ENCODE assay signal across 8 mouse cellular contexts in genomic region chr5:93043688-93044583, GRCm38 (mm10). TPM values are rescaled to one million over a fixed set of nuclear protein-coding genes. Genes with fewer than 3 reads are reported as not detected.
A peak's percentile ranks its signal among the peaks of the same experiment; 100 is the strongest.
DNase-seq lines count a peak whose midpoint lies in the region; ATAC-seq and TF ChIP-seq lines count a peak whose summit lies in the region.

No protein-coding gene starts in this region.

- peak overlapping the region; percentile 99 for H3K4me2 ChIP-seq in hindbrain, embryonic 16.5 days (ENCODE audit: low read length)
- H3K4me2 ChIP-seq in liver, embryonic 15.5 days, result peak overlapping the region; percentile 60
- peak overlapping the region; percentile 66 for H3K4me2 ChIP-seq in stomach, embryonic 16.5 days (ENCODE audit: low read depth, low read length)

- 2% methylated on average over 68 of the region's 69 CpGs for WGBS in hindbrain, embryonic 16.5 days
- 4% methylated on average over 67 of the region's 69 CpGs for WGBS in liver, embryonic 15.5 days (ENCODE audit: insufficient replicate concordance)
- 4% methylated on average over 68 of the region's 69 CpGs for WGBS in stomach, embryonic 16.5 days

- no peak for ATAC-seq in hindbrain, embryonic 16.5 days
- ATAC-seq in liver, embryonic 15.5 days (ENCODE audit: insufficient read depth), result no peak
- no peak for ATAC-seq in stomach, embryonic 16.5 days (ENCODE audit: insufficient read depth, low FRiP score)

- H3K4me1 ChIP-seq in hindbrain, embryonic 16.5 days (ENCODE audit: control insufficient read depth, insufficient read depth, low read depth, low read length), result peaks cover 16% of the 10 kb centered on the region
- peaks cover 8% of the 10 kb centered on the region for H3K4me1 ChIP-seq in liver, embryonic 15.5 days (replicated peaks)
- peaks cover 15% of the 10 kb centered on the region for H3K4me1 ChIP-seq in stomach, embryonic 16.5 days (ENCODE audit: control insufficient read depth, insufficient read depth, low read length)

- DNase-seq in layer of hippocampus, adult 2 months (ENCODE audit: low spot score in 2 of 2), result no peak
- no peak for DNase-seq in layer of hippocampus, postnatal 36 days
- DNase-seq in cerebellum, postnatal 36 days, result peak; percentile 48 to 49
- DNase-seq in gastrocnemius, adult 18-20 months (ENCODE audit: low spot score), result no peak
- no peak for DNase-seq in layer of hippocampus, adult 18-20 months (ENCODE audit: low spot score in 2 of 2)

- peak overlapping the region; percentile 54 for H3K4me3 ChIP-seq in layer of hippocampus, adult 2 months
- H3K4me3 ChIP-seq in hindbrain, embryonic 16.5 days (ENCODE audit: low read length), result peak overlapping the region; percentile 56
- peak overlapping the region; percentile 50 for H3K4me3 ChIP-seq in liver, embryonic 15.5 days (replicated peaks)
- peak overlapping the region; percentile 62 for H3K4me3 ChIP-seq in stomach, embryonic 16.5 days (replicated peaks; ENCODE audit: low read length)

- no peaks in the 10 kb centered on the region for H3K9me3 ChIP-seq in hindbrain, embryonic 16.5 days (ENCODE audit: control insufficient read depth, low read length)
- no peaks in the 10 kb centered on the region for H3K9me3 ChIP-seq in liver, embryonic 15.5 days (replicated peaks)
- no peaks in the 10 kb centered on the region for H3K9me3 ChIP-seq in stomach, embryonic 16.5 days (replicated peaks; ENCODE audit: control insufficient read depth, low read length)

- H3K27ac ChIP-seq in layer of hippocampus, adult 2 months, result no peak overlapping the region
- no peak overlapping the region for H3K27ac ChIP-seq in hindbrain, embryonic 16.5 days (ENCODE audit: low read depth, low read length)
- H3K27ac ChIP-seq in liver, embryonic 15.5 days (replicated peaks), result no peak overlapping the region
- H3K27ac ChIP-seq in stomach, embryonic 16.5 days (ENCODE audit: low read length), result peak overlapping the region; percentile 49; the same call in 1 of the 2 replicates

- H3K9ac ChIP-seq in hindbrain, embryonic 16.5 days (ENCODE audit: low read depth, low read length), result peak overlapping the region; percentile 61
- no peak overlapping the region; the same call in 1 of the 2 replicates for H3K9ac ChIP-seq in liver, embryonic 15.5 days
- peak overlapping the region; percentile 64 for H3K9ac ChIP-seq in stomach, embryonic 16.5 days (ENCODE audit: low read length)

- no peaks in the 10 kb centered on the region for H3K36me3 ChIP-seq in hindbrain, embryonic 16.5 days (ENCODE audit: control insufficient read depth, insufficient read depth, low read length)
- H3K36me3 ChIP-seq in liver, embryonic 15.5 days (replicated peaks), result no peaks in the 10 kb centered on the region
- H3K36me3 ChIP-seq in stomach, embryonic 16.5 days (ENCODE audit: control insufficient read depth, insufficient read depth, low read length), result no peaks in the 10 kb centered on the region

- no peak for TF ChIP-seq CTCF in layer of hippocampus, adult 2 months (conservative IDR thresholded peaks at IDR 0.05)

- H3K27me3 ChIP-seq in hindbrain, embryonic 16.5 days (replicated peaks; ENCODE audit: control insufficient read depth, insufficient read depth, low read length), result peaks cover 47% of the 10 kb centered on the region
- peaks cover 67% of the 10 kb centered on the region for H3K27me3 ChIP-seq in liver, embryonic 15.5 days
- peaks cover 31% of the 10 kb centered on the region for H3K27me3 ChIP-seq in stomach, embryonic 16.5 days (ENCODE audit: control insufficient read depth, insufficient read depth, low read length)

RNA-seq across cellular contexts. Expression of gene Sowahb, which starts 0.9 kb away (rescaled TPM):
- 1 to 10 TPM; 2.0 to 2.2 TPM for total RNA-seq in layer of hippocampus, adult 2 months (2021)
- 1 to 10 TPM; 1.7 to 2.0 TPM for total RNA-seq in layer of hippocampus, postnatal 36 days (2021)
- 0.07 TPM in 1 of 2 replicates, not detected in the other for polyA plus RNA-seq in hindbrain, embryonic 16.5 days (2015; fragmentation: Nextera tagmentation; extraction: Ambion mirVana)
- 1.1 and 1.4 TPM in 2 replicates for polyA plus RNA-seq in liver, embryonic 15.5 days (2015; fragmentation: Nextera tagmentation; extraction: Ambion mirVana)
- 1.8 and 2.0 TPM in 2 replicates for polyA plus RNA-seq in stomach, embryonic 16.5 days (2015; fragmentation: Nextera tagmentation; extraction: Ambion mirVana)
- under 1 TPM in 1 of 2 experiments, not detected in 1; 0.07 TPM for total RNA-seq in gastrocnemius, adult 18-20 months (2021)
- total RNA-seq in layer of hippocampus, adult 18-20 months (2021), result 1 to 10 TPM; 2.8 to 3.8 TPM

RNA-seq across cellular contexts. Expression of gene Sept11, which starts 49.3 kb away (rescaled TPM):
- 100 to 1,000 TPM; 107 to 115 TPM for total RNA-seq in layer of hippocampus, adult 2 months (2021)
- total RNA-seq in layer of hippocampus, postnatal 36 days (2021), result 100 to 1,000 TPM; 102 to 114 TPM
- polyA plus RNA-seq in hindbrain, embryonic 16.5 days (2015; fragmentation: Nextera tagmentation; extraction: Ambion mirVana), result 125 and 150 TPM in 2 replicates
- polyA plus RNA-seq in liver, embryonic 15.5 days (2015; fragmentation: Nextera tagmentation; extraction: Ambion mirVana), result 20.6 and 22.9 TPM in 2 replicates
- 134 and 146 TPM in 2 replicates for polyA plus RNA-seq in stomach, embryonic 16.5 days (2015; fragmentation: Nextera tagmentation; extraction: Ambion mirVana)
- total RNA-seq in gastrocnemius, adult 18-20 months (2021), result 100 to 1,000 TPM in 1 of 2 experiments, 10 to 100 TPM in 1; 92.9 to 103 TPM
- 10 to 100 TPM; 99.0 to 99.4 TPM for total RNA-seq in layer of hippocampus, adult 18-20 months (2021)

Comparison
In these comparisons a context has a peak if more than half of its experiments do, and no peak if none do; other contexts are left out.
1. DNase-seq: peak in cerebellum, postnatal 36 days (2 of 2); none in layer of hippocampus, adult 2 months (0 of 2), layer of hippocampus, postnatal 36 days (0 of 2), gastrocnemius, adult 18-20 months (single experiment) and layer of hippocampus, adult 18-20 months (0 of 2).
2. Peak in every context shown above with its lines, with median percentiles within 50 percentile points of each other: H3K4me3 ChIP-seq and H3K4me2 ChIP-seq.